Mouse (Mus musculus): ENCODE measurements around the gene Tapbp.

Tapbp gene

GRCm38 (mm10) chr17:33941381-33941780 is 25.7 kb downstream of the Tapbp start:
- no peak for DNase-seq (ENCODE audit: low spot score in 2 of 2)

GRCm38 (mm10) chr17:33943454-33943853 is 27.8 kb downstream of the Tapbp start:
- DNase-seq (ENCODE audit: low spot score in 2 of 2), result no peak

- DNase-seq (ENCODE audit: low spot score in 2 of 2), result no peak
Observed at GRCm38 (mm10) chr17:33947430-33948089, 31.9 kb downstream of the Tapbp start.

GRCm38 (mm10) chr17:33948090-33948904 is 32.6 kb downstream of the Tapbp start:
- no peak for DNase-seq (ENCODE audit: low spot score in 2 of 2)

- no peak for DNase-seq (ENCODE audit: low spot score in 2 of 2)
Observed at GRCm38 (mm10) chr17:33948905-33949537, 33.3 kb downstream of the Tapbp start.

- DNase-seq (ENCODE audit: low spot score in 2 of 2), result peak in 1 of 2 experiments; percentile 4
Observed at GRCm38 (mm10) chr17:33950131-33950625, 34.5 kb downstream of the Tapbp start.

GRCm38 (mm10) chr17:33951021-33951946 is 35.6 kb downstream of the Tapbp start, which contains the start of gene B3galt4:
B3galt4 (minus strand) TSS chr17:33951488.
- DNase-seq (ENCODE audit: low spot score in 2 of 2), result peak; percentile 69 to 71

GRCm38 (mm10) chr17:33952015-33952414 is 36.3 kb downstream of the Tapbp start:
- peak in 1 of 2 experiments; percentile 3 for DNase-seq (ENCODE audit: low spot score in 2 of 2)

- DNase-seq (ENCODE audit: low spot score in 2 of 2), result no peak
Observed at GRCm38 (mm10) chr17:33952879-33953278, 37.2 kb downstream of the Tapbp start.

GRCm38 (mm10) chr17:33953310-33953709 is 37.6 kb downstream of the Tapbp start:
- no peak for DNase-seq (ENCODE audit: low spot score in 2 of 2)

- no peak for DNase-seq (ENCODE audit: low spot score in 2 of 2)
Observed at GRCm38 (mm10) chr17:33953961-33954565, 38.4 kb downstream of the Tapbp start.

- DNase-seq (ENCODE audit: low spot score in 2 of 2), result no peak
Observed at GRCm38 (mm10) chr17:33954646-33955554, 39.2 kb downstream of the Tapbp start.

- peak; percentile 96 to 97 for DNase-seq (ENCODE audit: low spot score in 2 of 2)
Observed at GRCm38 (mm10) chr17:33955555-33956214, 40.0 kb downstream of the Tapbp start, which contains the start of the genes Vps52 and Rps18. Vps52 (plus strand) TSS chr17:33955812. Rps18 (minus strand) TSS chr17:33956001.

GRCm38 (mm10) chr17:33956336-33956735 is 40.6 kb downstream of the Tapbp start:
- DNase-seq (ENCODE audit: low spot score in 2 of 2), result no peak

- DNase-seq (ENCODE audit: low spot score in 2 of 2), result no peak
Observed at GRCm38 (mm10) chr17:33957493-33957892, 41.8 kb downstream of the Tapbp start.

- DNase-seq (ENCODE audit: low spot score in 2 of 2), result no peak
Observed at GRCm38 (mm10) chr17:33958451-33958850, 42.8 kb downstream of the Tapbp start.

- DNase-seq (ENCODE audit: low spot score in 2 of 2), result no peak
Observed at GRCm38 (mm10) chr17:33959135-33959534, 43.4 kb downstream of the Tapbp start.

GRCm38 (mm10) chr17:33959948-33960347 is 44.2 kb downstream of the Tapbp start:
- DNase-seq (ENCODE audit: low spot score in 2 of 2), result no peak

- DNase-seq (ENCODE audit: low spot score in 2 of 2), result no peak
Observed at GRCm38 (mm10) chr17:33962876-33963275, 47.2 kb downstream of the Tapbp start.
